Mouse (Mus musculus) hematopoietic stem cell, adult 5-6 weeks (primary cell): ENCODE measurements at regions not wholly inside any gene's neighbourhood (a gene's known extent, or its start where the extent isn't known, plus 50 kb on each side); places are given as distances from the start of the nearest gene placed in this dataset.

Source experiments
- ATAC-seq, 2 experiments: fragments of 125-278 bp in 1 of 2; replicated peaks in 1 of 2; 2 replicates each; pipeline ENCODE4 v1.8.0; 2016 to 2017; ENCODE audit warnings: inconsistent platforms in 2 of 2, mild to moderate bottlenecking in 2 of 2, moderate number of reproducible peaks in 2 of 2, low read depth in 1 of 2, moderate TSS enrichment in 1 of 2; ENCODE audit not compliant: low FRiP score in 2 of 2, poor library complexity in 2 of 2, severe bottlenecking in 2 of 2, insufficient read depth in 1 of 2, low TSS enrichment in 1 of 2

- ATAC-seq, result no peak
Measured at GRCm38 (mm10) chr15:63170171-63170570, 674.8 kb downstream of the Gsdmc2 start.

- ATAC-seq, result no peak
Measured at GRCm38 (mm10) chr15:63166411-63166810, 678.6 kb downstream of the Gsdmc2 start.

GRCm38 (mm10) chr15:63163550-63164279 is 681.3 kb downstream of the Gsdmc2 start:
- no peak for ATAC-seq

- ATAC-seq, result no peak
Measured at GRCm38 (mm10) chr15:63162881-63163549, 682.0 kb downstream of the Gsdmc2 start.

- ATAC-seq, result no peak
Measured at GRCm38 (mm10) chr15:63123123-63123688, 721.8 kb downstream of the Gsdmc2 start.

GRCm38 (mm10) chr15:63112918-63113317 is 732.1 kb downstream of the Gsdmc2 start:
- no peak for ATAC-seq

- no peak for ATAC-seq
Measured at GRCm38 (mm10) chr15:63100093-63100492, 744.9 kb downstream of the Gsdmc2 start.

- ATAC-seq, result no peak
Measured at GRCm38 (mm10) chr15:63081972-63082371, 763.0 kb downstream of the Gsdmc2 start.

- ATAC-seq, result no peak
Measured at GRCm38 (mm10) chr15:63079825-63080224, 765.2 kb downstream of the Gsdmc2 start.

GRCm38 (mm10) chr15:63071921-63072320 is 773.1 kb downstream of the Gsdmc2 start:
- ATAC-seq, result no peak

- no peak for ATAC-seq
Measured at GRCm38 (mm10) chr15:63067126-63067525, 777.9 kb downstream of the Gsdmc2 start.

- ATAC-seq, result no peak
Measured at GRCm38 (mm10) chr15:63066020-63066439, 778.9 kb downstream of the Gsdmc2 start.

- no peak for ATAC-seq
Measured at GRCm38 (mm10) chr15:63061891-63062290, 783.1 kb downstream of the Gsdmc2 start.

- ATAC-seq, result no peak
Measured at GRCm38 (mm10) chr15:63060826-63061225, 784.2 kb downstream of the Gsdmc2 start.

- ATAC-seq, result no peak
Measured at GRCm38 (mm10) chr15:63052570-63053255, 792.3 kb downstream of the Gsdmc2 start.

GRCm38 (mm10) chr15:63050033-63050432 is 794.9 kb downstream of the Gsdmc2 start:
- ATAC-seq, result no peak

GRCm38 (mm10) chr15:63042367-63042766 is 802.6 kb downstream of the Gsdmc2 start:
- no peak for ATAC-seq

- no peak for ATAC-seq
Measured at GRCm38 (mm10) chr15:63036241-63036640, 808.7 kb downstream of the Gsdmc2 start.
